9 mouse cellular contexts compared by ENCODE assay signal in the genomic region with DNA sequence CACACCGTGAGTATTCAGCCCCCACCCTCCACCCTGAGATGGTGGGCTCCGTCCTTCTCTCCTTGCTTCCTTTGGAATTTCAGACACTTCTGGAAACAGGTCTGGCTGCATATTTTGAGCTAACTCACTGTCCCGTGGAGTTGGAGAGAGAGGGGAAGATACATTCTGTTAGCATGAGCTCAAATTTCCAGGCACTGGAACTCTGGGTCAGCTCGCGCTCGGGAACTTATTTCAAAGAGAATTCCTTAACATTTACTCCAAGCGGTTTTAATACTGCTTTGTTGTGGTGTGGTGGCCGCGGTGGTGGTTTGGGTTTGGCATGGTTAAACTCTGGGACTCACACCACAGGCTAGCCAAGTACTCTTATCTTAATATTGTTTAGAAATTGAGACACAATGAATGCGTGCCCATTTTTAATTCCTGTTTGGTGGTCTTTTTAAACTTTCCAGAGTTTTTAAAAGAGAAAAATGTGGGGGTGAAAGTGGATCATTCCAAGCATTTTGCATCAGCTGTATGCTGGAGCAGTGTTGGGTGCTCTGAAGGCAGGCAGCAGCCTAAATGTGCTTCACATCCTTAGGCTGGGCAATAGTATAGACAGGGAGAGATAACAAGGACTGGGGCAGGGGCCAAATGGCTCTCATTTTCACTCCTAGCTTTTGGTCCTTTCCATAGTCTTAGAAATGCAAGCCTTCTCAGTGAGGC.
A peak's percentile ranks its signal among the peaks of the same experiment; 100 is the strongest.
DNase-seq lines count a peak whose midpoint lies in the region; ATAC-seq and TF ChIP-seq lines count a peak whose summit lies in the region.
"Had no signal": no experiment of that assay in that cellular context is flagged by ENCODE, and none has a peak within 500 bp of the region (broad histone marks: within the 10 kb centered on the region; RNA-seq: fewer than 3 reads in every experiment).

No protein-coding gene starts in this region.

- no peak for ATAC-seq in forebrain, embryonic 14.5 days
- 0 out of 2 replicates have a peak, but pooled peaks have one; percentile 2 for ATAC-seq in limb, embryonic 12.5 days (ENCODE audit: insufficient number of reproducible peaks, insufficient read depth, low FRiP score, low TSS enrichment, low read depth)

- peak overlapping the region; percentile 57; the same call in 1 of the 2 replicates for H3K9ac ChIP-seq in forebrain, embryonic 14.5 days (ENCODE audit: low read length)
- peak overlapping the region; percentile 71 for H3K9ac ChIP-seq in limb, embryonic 12.5 days (replicated peaks)

- H3K27ac ChIP-seq in forebrain, embryonic 14.5 days (ENCODE audit: low read depth, low read length): no peak overlapping the region
- H3K27ac ChIP-seq in limb, embryonic 12.5 days: peak overlapping the region; percentile 99
- H3K27ac ChIP-seq in olfactory bulb, adult 2 months (ENCODE audit: insufficient read depth, low read depth, low read length): 0 out of 2 replicates have a peak overlapping the region, but pooled peaks have one; percentile 27

- WGBS in lung, adult 2 months: 6% methylated on average over 10 of the region's 10 CpGs
- 26% methylated on average over 10 of the region's 10 CpGs for WGBS in forebrain, embryonic 14.5 days
- WGBS in limb, embryonic 12.5 days: 5% methylated on average over 10 of the region's 10 CpGs
- WGBS in olfactory bulb, adult 2 months: 17% methylated on average over 10 of the region's 10 CpGs

- no peaks in the 10 kb centered on the region; the same call in 1 of the 2 replicates for H3K27me3 ChIP-seq in forebrain, embryonic 14.5 days (replicated peaks; ENCODE audit: control insufficient read depth, insufficient read depth, low read length)
- no peaks in the 10 kb centered on the region for H3K27me3 ChIP-seq in limb, embryonic 12.5 days

- H3K9me3 ChIP-seq in forebrain, embryonic 14.5 days (replicated peaks; ENCODE audit: control insufficient read depth, low read length): no peaks in the 10 kb centered on the region
- H3K9me3 ChIP-seq in limb, embryonic 12.5 days: 0 out of 2 replicates have a peak, but pooled peaks cover 14% of the 10 kb centered on the region

- peak overlapping the region; percentile 71 for H3K4me2 ChIP-seq in forebrain, embryonic 14.5 days (ENCODE audit: low read length)
- peak overlapping the region; percentile 77 for H3K4me2 ChIP-seq in limb, embryonic 12.5 days

- no peak for DNase-seq in lung, adult 2 months
- DNase-seq in lung, postnatal 25 days (ENCODE audit: low spot score): no peak
- no peak for DNase-seq in forebrain, embryonic 14.5 days (ENCODE audit: low spot score)
- no peak for DNase-seq in MN1 (ENCODE audit: low spot score)
- no peak for DNase-seq in yolk sac, embryonic 10.5 days (ENCODE audit: low spot score)
- DNase-seq in left cerebral cortex, postnatal 25 days (ENCODE audit: low spot score in 2 of 2): no peak

- H3K36me3 ChIP-seq in forebrain, embryonic 14.5 days (ENCODE audit: control insufficient read depth, insufficient read depth, low read length): no peaks in the 10 kb centered on the region
- H3K36me3 ChIP-seq in limb, embryonic 12.5 days: peaks cover 34% of the 10 kb centered on the region

- intact Hi-C loops in left cerebral cortex, postnatal 25 days (cut with DNase I): no loop called here

- no peak for TF ChIP-seq POLR2A in lung, adult 2 months (IDR thresholded peaks at IDR 0.05; ENCODE audit: borderline replicate concordance, extremely low read depth, low read depth, low read length)
- TF ChIP-seq POLR2A in olfactory bulb, adult 2 months (IDR thresholded peaks at IDR 0.05; ENCODE audit: insufficient read depth, low read depth, low read length): no peak

- peak overlapping the region; percentile 59 for H3K4me3 ChIP-seq in lung, adult 2 months (replicated peaks; ENCODE audit: extremely low read depth, low read depth, low read length)
- peak overlapping the region; percentile 28 for H3K4me3 ChIP-seq in forebrain, embryonic 14.5 days (ENCODE audit: low read depth, low read length)
- H3K4me3 ChIP-seq in limb, embryonic 12.5 days (replicated peaks): peak overlapping the region; percentile 52
- peak overlapping the region; percentile 63 for H3K4me3 ChIP-seq in olfactory bulb, adult 2 months (ENCODE audit: insufficient read depth, low read depth, low read length)
- H3K4me3 ChIP-seq: megakaryocyte, embryonic 14.5 days had no signal

- TF ChIP-seq CTCF in lung, adult 2 months (IDR thresholded peaks at IDR 0.05; ENCODE audit: insufficient read depth, low read length): no peak
- no peak for TF ChIP-seq CTCF in olfactory bulb, adult 2 months (IDR thresholded peaks at IDR 0.05; ENCODE audit: insufficient read depth, low read depth, low read length)

- H3K4me1 ChIP-seq in lung, adult 2 months (ENCODE audit: control insufficient read depth, insufficient read depth, low read length): peaks cover 2% of the 10 kb centered on the region; the same call in 1 of the 2 replicates
- peaks cover 15% of the 10 kb centered on the region for H3K4me1 ChIP-seq in forebrain, embryonic 14.5 days (ENCODE audit: control insufficient read depth, insufficient read depth, low read length)
- peaks cover 67% of the 10 kb centered on the region for H3K4me1 ChIP-seq in limb, embryonic 12.5 days (replicated peaks)
- H3K4me1 ChIP-seq in olfactory bulb, adult 2 months (ENCODE audit: control insufficient read depth, insufficient read depth, low read length): peaks cover 19% of the 10 kb centered on the region
- H3K4me1 ChIP-seq: megakaryocyte, embryonic 14.5 days had no signal
